Mouse (Mus musculus): ENCODE results near the gene Asah2. TPM values are rescaled to one million over a fixed set of nuclear protein-coding genes. Genes with fewer than 3 reads are reported as not detected.
"Not testable (repeated sequence)": the region's sequence is repeated elsewhere in the genome, so short reads cannot be mapped to it uniquely, and the experiment has no call there.

Asah2 gene
- 2.5 and 2.6 TPM in 2 replicates for polyA plus RNA-seq (2015; fragmentation: Nextera tagmentation; extraction: Ambion mirVana)

GRCm38 (mm10) chr19:32107771-32108306 is at the start of gene Asah2:
Gene Asah2, minus strand, starts transcription at chr19:32108211.
- H3K9ac ChIP-seq = peak within 1 kb of the TSS; percentile 96
- peak within 1 kb of the TSS; percentile 81 for H3K4me3 ChIP-seq
- peak within 1 kb of the TSS; percentile 98 for H3K27ac ChIP-seq (replicated peaks)
- no peak for ATAC-seq (ENCODE audit: extremely low read depth, insufficient number of reproducible peaks, low FRiP score, low TSS enrichment)
- H3K36me3 ChIP-seq = no peaks in the 10 kb centered on the region
- H3K9me3 ChIP-seq = no peaks in the 10 kb centered on the region
- no peaks in the 10 kb centered on the region for H3K27me3 ChIP-seq (replicated peaks)
- H3K4me1 ChIP-seq = peaks cover 39% of the 10 kb centered on the region
- peak within 1 kb of the TSS; percentile 69 for H3K4me2 ChIP-seq
- WGBS = under 1% methylated on average over 28 of the region's 28 CpGs

- no peaks in the 10 kb centered on the region for H3K27me3 ChIP-seq (replicated peaks)
- peaks cover 23% of the 10 kb centered on the region for H3K4me1 ChIP-seq
- ATAC-seq (ENCODE audit: extremely low read depth, insufficient number of reproducible peaks, low FRiP score, low TSS enrichment) = no peak
- H3K36me3 ChIP-seq = peaks cover 27% of the 10 kb centered on the region
- peak overlapping the region; percentile 42; the same call in 1 of the 2 replicates for H3K9ac ChIP-seq
- H3K4me2 ChIP-seq = no peak overlapping the region
- H3K9me3 ChIP-seq = no peaks in the 10 kb centered on the region
- WGBS = 56% methylated on average over 6 of the region's 6 CpGs
- no peak overlapping the region for H3K4me3 ChIP-seq
- H3K27ac ChIP-seq (replicated peaks) = peak overlapping the region; percentile 54; the same call in 1 of the 2 replicates
Observed at GRCm38 (mm10) chr19:32157045-32157444, 49.0 kb upstream of the Asah2 start.

- WGBS = 59% methylated on average over 6 of the region's 6 CpGs
- H3K4me3 ChIP-seq = no peak overlapping the region
- H3K9me3 ChIP-seq = no peaks in the 10 kb centered on the region
- peaks cover 5% of the 10 kb centered on the region for H3K36me3 ChIP-seq
- H3K4me1 ChIP-seq = peaks cover 13% of the 10 kb centered on the region
- no peak overlapping the region for H3K9ac ChIP-seq
- H3K27me3 ChIP-seq (replicated peaks) = no peaks in the 10 kb centered on the region
- no peak for ATAC-seq (ENCODE audit: extremely low read depth, insufficient number of reproducible peaks, low FRiP score, low TSS enrichment)
- H3K27ac ChIP-seq (replicated peaks) = no peak overlapping the region
- H3K4me2 ChIP-seq = no peak overlapping the region
Observed at GRCm38 (mm10) chr19:32152529-32152928, 44.5 kb upstream of the Asah2 start.

GRCm38 (mm10) chr19:32148710-32149109 is 40.7 kb upstream of the Asah2 start:
- Histone ChIP-seq H3K9me3 (no peaks in the 10 kb centered on the region), H3K4me2 (no peak overlapping the region), H3K4me3 (no peak overlapping the region), H3K9ac (no peak overlapping the region), H3K36me3 (no peaks in the 10 kb centered on the region), H3K27ac (replicated peaks) (no peak overlapping the region), H3K27me3 (replicated peaks) (no peaks in the 10 kb centered on the region), H3K4me1 (no peaks in the 10 kb centered on the region)
- 77% methylated on average over 5 of the region's 5 CpGs for WGBS
- no peak for ATAC-seq (ENCODE audit: extremely low read depth, insufficient number of reproducible peaks, low FRiP score, low TSS enrichment)

- Histone ChIP-seq H3K27ac (replicated peaks) (no peak overlapping the region), H3K9me3 (no peaks in the 10 kb centered on the region), H3K4me3 (no peak overlapping the region), H3K9ac (no peak overlapping the region), H3K27me3 (replicated peaks) (no peaks in the 10 kb centered on the region), H3K4me2 (no peak overlapping the region), H3K36me3 (peaks cover 19% of the 10 kb centered on the region; the same call in 1 of the 2 replicates), H3K4me1 (peaks cover 28% of the 10 kb centered on the region)
- 88% methylated on average over 6 of the region's 6 CpGs for WGBS
- no peak for ATAC-seq (ENCODE audit: extremely low read depth, insufficient number of reproducible peaks, low FRiP score, low TSS enrichment)
Observed at GRCm38 (mm10) chr19:32142383-32142782, 34.4 kb upstream of the Asah2 start.

GRCm38 (mm10) chr19:32138361-32139088 is 30.5 kb upstream of the Asah2 start:
- Histone ChIP-seq H3K9me3 (no peaks in the 10 kb centered on the region), H3K9ac (no peak overlapping the region), H3K4me3 (no peak overlapping the region), H3K4me2 (no peak overlapping the region), H3K27ac (replicated peaks) (peak overlapping the region; percentile 13; the same call in 1 of the 2 replicates), H3K27me3 (replicated peaks) (no peaks in the 10 kb centered on the region), H3K36me3 (peaks cover 19% of the 10 kb centered on the region; the same call in 1 of the 2 replicates), H3K4me1 (peaks cover 43% of the 10 kb centered on the region)
- WGBS = 35% methylated on average over 14 of the region's 14 CpGs
- no peak for ATAC-seq (ENCODE audit: extremely low read depth, insufficient number of reproducible peaks, low FRiP score, low TSS enrichment)

- Histone ChIP-seq H3K27me3 (replicated peaks) (no peaks in the 10 kb centered on the region), H3K4me1 (peaks cover 43% of the 10 kb centered on the region), H3K36me3 (peaks cover 19% of the 10 kb centered on the region; the same call in 1 of the 2 replicates), H3K4me2 (no peak overlapping the region), H3K27ac (replicated peaks) (peak overlapping the region; percentile 13; the same call in 1 of the 2 replicates), H3K9ac (no peak overlapping the region), H3K4me3 (no peak overlapping the region), H3K9me3 (no peaks in the 10 kb centered on the region)
- WGBS = 74% methylated on average over 5 of the region's 5 CpGs
- ATAC-seq (ENCODE audit: extremely low read depth, insufficient number of reproducible peaks, low FRiP score, low TSS enrichment) = no peak
Observed at GRCm38 (mm10) chr19:32137904-32138303, 29.9 kb upstream of the Asah2 start.

GRCm38 (mm10) chr19:32136888-32137625 is 29.0 kb upstream of the Asah2 start:
- no peaks in the 10 kb centered on the region for H3K27me3 ChIP-seq (replicated peaks)
- H3K9me3 ChIP-seq = no peaks in the 10 kb centered on the region
- H3K9ac ChIP-seq = no peak overlapping the region
- WGBS = 35% methylated on average over 4 of the region's 4 CpGs
- ATAC-seq (ENCODE audit: extremely low read depth, insufficient number of reproducible peaks, low FRiP score, low TSS enrichment) = no peak
- peaks cover 14% of the 10 kb centered on the region; the same call in 1 of the 2 replicates for H3K36me3 ChIP-seq
- no peak overlapping the region for H3K4me3 ChIP-seq
- no peak overlapping the region for H3K4me2 ChIP-seq
- H3K27ac ChIP-seq (replicated peaks) = peak overlapping the region; percentile 55; the same call in 1 of the 2 replicates
- peaks cover 43% of the 10 kb centered on the region for H3K4me1 ChIP-seq

GRCm38 (mm10) chr19:32131707-32132488 is 23.9 kb upstream of the Asah2 start:
- not testable (repeated sequence) for H3K27me3 ChIP-seq (replicated peaks); H3K4me3 ChIP-seq; H3K4me2 ChIP-seq; H3K27ac ChIP-seq (replicated peaks); H3K9me3 ChIP-seq; ATAC-seq (ENCODE audit: extremely low read depth, insufficient number of reproducible peaks, low FRiP score, low TSS enrichment); H3K9ac ChIP-seq
- 91% methylated on average over 16 of the region's 17 CpGs for WGBS
- Histone ChIP-seq H3K4me1 (peaks cover 13% of the 10 kb centered on the region), H3K36me3 (peaks cover 23% of the 10 kb centered on the region)

- no peak for ATAC-seq (ENCODE audit: extremely low read depth, insufficient number of reproducible peaks, low FRiP score, low TSS enrichment)
- Histone ChIP-seq H3K27me3 (replicated peaks) (no peaks in the 10 kb centered on the region), H3K4me3 (no peak overlapping the region), H3K9ac (no peak overlapping the region), H3K9me3 (no peaks in the 10 kb centered on the region), H3K36me3 (peaks cover 32% of the 10 kb centered on the region), H3K27ac (replicated peaks) (no peak overlapping the region), H3K4me1 (0 out of 2 replicates have a peak, but pooled peaks cover 2% of the 10 kb centered on the region), H3K4me2 (no peak overlapping the region)
- WGBS = 71% methylated on average over 8 of the region's 8 CpGs
Observed at GRCm38 (mm10) chr19:32129281-32129680, 21.3 kb upstream of the Asah2 start.

Data from heart, embryonic 13.5 days (tissue).